Mouse (Mus musculus) cortical plate, adult 2 months (tissue): ENCODE results near the gene Ift172. TPM values are rescaled to one million over a fixed set of nuclear protein-coding genes. Genes with fewer than 3 reads are reported as not detected.
"Not testable (repeated sequence)": the region's sequence is repeated elsewhere in the genome, so short reads cannot be mapped to it uniquely, and the experiment has no call there.

Experiments
- H3K27ac ChIP-seq: fragments of 200-500 bp; 2 replicates; pipeline ENCODE4 v1.5.1; 2012; ENCODE audit warnings: low read length, control low read depth, inconsistent platforms; ENCODE audit not compliant: insufficient read depth
- H3K4me1 ChIP-seq: fragments of 200-500 bp; 2 replicates; pipeline ENCODE4 v1.6.1; 2011; ENCODE audit warnings: low read length; ENCODE audit not compliant: control insufficient read depth, insufficient read depth
- H3K4me3 ChIP-seq: fragments of 200-500 bp; 2 replicates; pipeline ENCODE4 v1.5.1; 2011; ENCODE audit warnings: mild to moderate bottlenecking, low read length, control low read depth; ENCODE audit not compliant: insufficient read depth
- CTCF ChIP-seq: fragments of 200-500 bp; IDR thresholded peaks from 2 replicates; pipeline ENCODE4 v1.5.1; 2011; ENCODE audit warnings: mild to moderate bottlenecking, control low read depth, low read length; ENCODE audit not compliant: insufficient read depth; ENCODE audit errors: extremely low read depth
- POLR2A ChIP-seq: fragments of 200-500 bp; IDR thresholded peaks from 2 replicates; pipeline ENCODE4 v1.6.1; 2011; ENCODE audit warnings: mild to moderate bottlenecking, low read length, control low read depth; ENCODE audit not compliant: insufficient read depth; ENCODE audit errors: extremely low read depth
- polyA plus RNA-seq: library from polyadenylated mRNA; depleted of rRNA; stranded (reverse); fragments of >200 nt; gene quantifications from 2 replicates; pipeline ENCODE4 v1.2.3, GENCODE M21; 2012; rRNA removed

The Ift172 gene
- polyA plus RNA-seq, 1 experiment, result 75.1 TPM

GRCm38 (mm10) chr5:31219911-31220447 is 70.9 kb downstream of the Ift172 start:
- TF ChIP-seq CTCF, result no peak
- TF ChIP-seq POLR2A, result no peak; the same call in 1 of the 2 replicates
- 0 out of 2 replicates have a peak, but pooled peaks cover 1% of the 10 kb centered on the region for H3K4me1 ChIP-seq
- H3K4me3 ChIP-seq, result peak overlapping the region; percentile 76
- H3K27ac ChIP-seq, result peak overlapping the region; percentile 88

GRCm38 (mm10) chr5:31219474-31219873 is 71.4 kb downstream of the Ift172 start:
- no peak overlapping the region for H3K27ac ChIP-seq
- TF ChIP-seq CTCF (no peak), POLR2A (no peak)
- H3K4me3 ChIP-seq, result peak overlapping the region; percentile 76
- H3K4me1 ChIP-seq, result 0 out of 2 replicates have a peak, but pooled peaks cover 1% of the 10 kb centered on the region

DNA sequence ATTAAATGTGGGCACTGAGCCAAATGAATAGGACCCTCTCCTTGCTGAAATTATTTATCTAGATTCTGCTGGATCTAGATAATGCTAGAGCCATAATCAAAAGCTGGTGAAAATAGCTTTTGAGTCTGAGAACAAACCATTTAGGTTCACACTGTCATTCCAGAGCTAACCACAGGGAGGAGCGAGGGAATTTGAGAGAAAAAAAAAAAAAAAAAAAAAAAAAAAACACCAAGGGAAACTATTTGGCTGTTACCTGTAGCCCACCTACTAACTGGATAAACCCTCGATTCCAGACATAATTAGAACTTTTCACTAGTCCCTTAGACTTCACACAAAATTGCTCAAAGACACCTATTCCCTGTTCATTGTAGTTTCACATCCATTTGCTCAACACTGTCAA is 71.8 kb downstream of the Ift172 start:
- Histone ChIP-seq H3K4me1 (0 out of 2 replicates have a peak, but pooled peaks cover 1% of the 10 kb centered on the region), H3K27ac (no peak overlapping the region), H3K4me3 (peak overlapping the region; percentile 76; the same call in 1 of the 2 replicates)
- TF ChIP-seq POLR2A (no peak), CTCF (no peak)

GRCm38 (mm10) chr5:31218294-31218693 is 72.6 kb downstream of the Ift172 start:
- 0 out of 2 replicates have a peak, but pooled peaks cover 1% of the 10 kb centered on the region for H3K4me1 ChIP-seq
- no peak for TF ChIP-seq POLR2A
- H3K27ac ChIP-seq, result no peak overlapping the region
- H3K4me3 ChIP-seq, result no peak overlapping the region

DNA sequence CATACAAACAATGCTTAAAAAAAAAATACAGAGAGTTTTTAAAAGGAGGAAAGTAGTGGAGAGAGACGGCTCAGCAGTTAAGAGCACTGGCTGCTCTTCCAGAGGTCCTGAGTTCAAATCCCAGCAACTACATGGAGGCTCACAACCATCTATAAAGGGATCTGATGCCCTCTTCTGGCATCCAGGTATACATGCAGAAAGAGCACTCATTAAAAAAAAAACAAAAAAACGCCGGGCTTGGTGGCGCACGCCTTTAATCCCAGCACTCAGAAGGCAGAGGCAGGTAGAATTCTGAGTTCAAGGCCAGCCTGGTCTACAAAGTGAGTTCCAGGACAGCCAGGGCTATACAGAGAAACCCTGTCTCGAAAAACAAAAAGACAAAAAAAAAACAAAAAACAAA is 74.4 kb downstream of the Ift172 start:
- not testable (repeated sequence) for H3K4me1 ChIP-seq, H3K27ac ChIP-seq, H3K4me3 ChIP-seq

GRCm38 (mm10) chr5:31204421-31204820 is 86.5 kb downstream of the Ift172 start:
- Histone ChIP-seq H3K27ac (no peak overlapping the region), H3K4me1 (no peaks in the 10 kb centered on the region), H3K4me3 (no peak overlapping the region)
- no peak for TF ChIP-seq POLR2A
- TF ChIP-seq CTCF, result no peak

- no peak for TF ChIP-seq CTCF
- TF ChIP-seq POLR2A, result no peak
- Histone ChIP-seq H3K27ac (no peak overlapping the region), H3K4me3 (no peak overlapping the region), H3K4me1 (no peaks in the 10 kb centered on the region)
Measured at GRCm38 (mm10) chr5:31203866-31204265, 87.0 kb downstream of the Ift172 start.

Other genes starting within 250 kb of the Ift172 start
- gene Atraid, start 242.8 kb downstream of the Ift172 start, polyA plus RNA-seq, result 186 and 189 TPM in 2 replicates
- gene Slc5a6, start 242.2 kb downstream of the Ift172 start, polyA plus RNA-seq, result 32.5 and 34.9 TPM in 2 replicates
- 13.4 and 14.1 TPM in 2 replicates for gene Cad, start 236.3 kb downstream of the Ift172 start, polyA plus RNA-seq
- not detected in 2 replicates for gene Dnajc5g, start 184.8 kb downstream of the Ift172 start, polyA plus RNA-seq
- 185 and 189 TPM in 2 replicates for gene Slc30a3, start 182.9 kb downstream of the Ift172 start, polyA plus RNA-seq
- gene Trim54, start 174.4 kb downstream of the Ift172 start, polyA plus RNA-seq, result 0.21 TPM in 1 of 2 replicates, not detected in the other
- 0.91 and 0.92 TPM in 2 replicates for gene Ucn, start 152.3 kb downstream of the Ift172 start, polyA plus RNA-seq
- gene Mpv17, start 136.9 kb downstream of the Ift172 start, polyA plus RNA-seq, result 96.7 and 102 TPM in 2 replicates
- 2.8 and 3.4 TPM in 2 replicates for gene Gm29609, start 111.2 kb downstream of the Ift172 start, polyA plus RNA-seq
- 86.8 and 92.3 TPM in 2 replicates for gene Gtf3c2, start 111.0 kb downstream of the Ift172 start, polyA plus RNA-seq
- 87.6 and 90.6 TPM in 2 replicates for gene Snx17, start 97.9 kb downstream of the Ift172 start, polyA plus RNA-seq
- gene Eif2b4, start 97.7 kb downstream of the Ift172 start, polyA plus RNA-seq, result 62.7 and 66.2 TPM in 2 replicates
- gene Zfp513, start 88.8 kb downstream of the Ift172 start, polyA plus RNA-seq, result 38.1 and 42.1 TPM in 2 replicates
- gene Ppm1g, start 70.4 kb downstream of the Ift172 start, polyA plus RNA-seq, result 79.8 and 82.8 TPM in 2 replicates
- 105 and 108 TPM in 2 replicates for gene Nrbp1, start 50.3 kb downstream of the Ift172 start, polyA plus RNA-seq
- gene Gm9970, start 49.9 kb downstream of the Ift172 start, polyA plus RNA-seq, result not detected in 2 replicates
- gene Krtcap3, start 39.4 kb downstream of the Ift172 start, polyA plus RNA-seq, result 3.9 and 4.0 TPM in 2 replicates
- gene Fndc4, start 5.0 kb upstream of the Ift172 start, polyA plus RNA-seq, result 172 and 184 TPM in 2 replicates
- gene Gckr, start 6.3 kb upstream of the Ift172 start, polyA plus RNA-seq, result 0.53 and 0.98 TPM in 2 replicates
- gene Zfp512, start 161.3 kb upstream of the Ift172 start, polyA plus RNA-seq, result 41.5 and 47.0 TPM in 2 replicates
- not detected in 2 replicates for gene 4930548H24Rik, start 194.6 kb upstream of the Ift172 start, polyA plus RNA-seq
- gene Gpn1, start 203.6 kb upstream of the Ift172 start, polyA plus RNA-seq, result 21.1 and 22.2 TPM in 2 replicates
- 26.0 and 26.9 TPM in 2 replicates for gene Slc4a1ap, start 235.9 kb upstream of the Ift172 start, polyA plus RNA-seq
- 14.2 and 15.5 TPM in 2 replicates for gene Supt7l, start 236.7 kb upstream of the Ift172 start, polyA plus RNA-seq